Mouse (Mus musculus) CH12.LX (cell line): ENCODE data around the gene Adam1a.

Experiments used
- ELF1 ChIP-seq: IDR thresholded peaks from 2 replicates; pipeline ENCODE4 v1.6.1; 2014; ENCODE audit warnings: low read depth, mild to moderate bottlenecking, inconsistent platforms, low read length, improper control_type of control experiment
- POLR2A ChIP-seq: IDR thresholded peaks from 2 replicates; pipeline ENCODE4 v1.6.1; 2011; ENCODE audit warnings: low read depth, mild to moderate bottlenecking, improper control_type of control experiment, low read length
- ZMIZ1 ChIP-seq: IDR thresholded peaks from 2 replicates; pipeline ENCODE4 v1.6.1; 2012; ENCODE audit warnings: low read depth, mild to moderate bottlenecking, inconsistent platforms, low read length, improper control_type of control experiment
- ZNF384 ChIP-seq: IDR thresholded peaks from 2 replicates; pipeline ENCODE4 v1.6.1; 2012; ENCODE audit warnings: low read depth, low read length, improper control_type of control experiment, inconsistent platforms

DNA sequence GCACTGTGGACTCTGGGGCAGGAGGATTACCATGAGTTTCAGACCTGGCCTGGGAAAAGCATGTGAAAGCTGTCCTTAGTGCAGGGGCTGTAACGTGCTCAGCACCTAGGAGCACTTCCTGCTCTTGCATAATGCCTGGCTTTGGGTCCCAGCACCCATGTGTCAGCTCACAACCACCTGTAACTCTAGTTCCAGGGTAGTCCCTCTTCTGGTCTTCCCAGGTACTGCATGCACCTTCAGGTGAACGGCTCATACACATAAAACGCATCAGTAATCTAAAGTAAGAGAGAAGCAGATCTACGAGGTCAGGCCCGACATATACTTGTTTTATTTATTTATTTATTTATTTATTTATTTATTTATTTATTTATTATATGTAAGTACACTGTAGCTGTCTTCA is 10.8 kb downstream of the Adam1a start:
- no peak for TF ChIP-seq POLR2A
- TF ChIP-seq ZNF384 = no peak
- TF ChIP-seq ZMIZ1 = no peak
- TF ChIP-seq ELF1 = no peak
